Mouse (Mus musculus) cerebellum, postnatal 36 days (tissue): ENCODE measurements around the gene Trio.
A peak's percentile ranks its signal among the peaks of the same experiment; 100 is the strongest.

Experiments used
- DNase-seq, 2 experiments: peaks; one replicate each; pipeline ENCODE4 v3.0.0; 2021 to 2022; ENCODE audit warnings: mixed read lengths in 2 of 2

Gene Trio

DNA sequence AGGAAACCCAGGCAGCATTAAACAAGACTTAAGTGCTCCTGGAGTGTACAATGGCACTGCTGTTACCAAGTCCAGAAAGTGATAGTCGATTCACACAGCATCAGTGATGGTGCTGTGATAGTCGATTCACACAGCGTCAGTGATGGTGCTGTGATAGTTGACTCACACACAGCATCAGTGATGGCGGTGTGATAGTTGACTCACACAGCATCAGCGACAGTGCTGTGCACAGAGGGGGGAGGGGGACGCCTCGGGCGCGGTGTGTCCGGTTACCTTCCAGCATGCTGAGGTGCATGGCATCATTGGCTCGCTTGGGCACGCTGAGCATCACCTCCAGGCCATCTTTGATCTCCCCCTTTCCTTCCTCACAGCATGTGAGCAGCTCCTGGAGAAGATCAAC lies 200.3 kb downstream of the Trio start:
- no peak for DNase-seq

DNA sequence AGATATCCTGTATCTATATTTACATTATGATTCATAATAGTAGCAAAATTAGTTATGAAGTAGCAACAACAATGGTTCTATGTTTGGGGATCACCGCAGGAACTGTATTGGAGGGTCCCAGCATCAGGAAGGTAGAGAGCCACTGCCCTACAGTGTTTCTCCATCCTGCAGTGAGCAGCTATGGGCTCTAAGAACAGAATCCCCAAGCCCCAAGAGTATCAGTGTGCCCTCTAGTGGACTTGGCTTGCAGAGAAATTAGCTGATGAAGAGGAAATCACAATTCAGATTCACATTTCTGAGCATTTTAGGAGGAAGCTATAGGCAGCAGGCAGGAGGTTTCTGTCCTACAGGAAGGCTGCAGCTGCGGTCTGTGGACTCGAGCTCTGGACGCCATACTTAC lies 202.1 kb downstream of the Trio start:
- no peak for DNase-seq

DNA sequence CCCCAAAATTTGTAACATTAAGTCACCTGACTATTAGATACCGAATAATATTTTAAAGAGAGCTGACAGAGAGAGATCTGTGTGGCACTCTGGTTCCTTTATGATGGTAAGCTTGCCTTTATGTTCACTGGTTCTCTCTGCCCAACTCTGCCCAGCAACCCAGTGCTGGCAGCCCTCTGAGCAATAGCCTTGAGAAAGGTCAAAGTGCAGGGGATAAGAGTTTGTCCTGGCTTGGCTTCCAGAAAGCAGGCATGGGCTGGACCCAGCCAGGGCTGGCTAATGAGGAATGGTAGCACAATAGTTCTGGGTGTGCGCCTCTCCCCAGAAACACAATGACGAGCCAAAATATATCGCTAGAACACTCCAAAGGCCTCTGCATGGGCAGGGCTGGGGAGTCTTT lies 203.2 kb downstream of the Trio start:
- no peak for DNase-seq

DNA sequence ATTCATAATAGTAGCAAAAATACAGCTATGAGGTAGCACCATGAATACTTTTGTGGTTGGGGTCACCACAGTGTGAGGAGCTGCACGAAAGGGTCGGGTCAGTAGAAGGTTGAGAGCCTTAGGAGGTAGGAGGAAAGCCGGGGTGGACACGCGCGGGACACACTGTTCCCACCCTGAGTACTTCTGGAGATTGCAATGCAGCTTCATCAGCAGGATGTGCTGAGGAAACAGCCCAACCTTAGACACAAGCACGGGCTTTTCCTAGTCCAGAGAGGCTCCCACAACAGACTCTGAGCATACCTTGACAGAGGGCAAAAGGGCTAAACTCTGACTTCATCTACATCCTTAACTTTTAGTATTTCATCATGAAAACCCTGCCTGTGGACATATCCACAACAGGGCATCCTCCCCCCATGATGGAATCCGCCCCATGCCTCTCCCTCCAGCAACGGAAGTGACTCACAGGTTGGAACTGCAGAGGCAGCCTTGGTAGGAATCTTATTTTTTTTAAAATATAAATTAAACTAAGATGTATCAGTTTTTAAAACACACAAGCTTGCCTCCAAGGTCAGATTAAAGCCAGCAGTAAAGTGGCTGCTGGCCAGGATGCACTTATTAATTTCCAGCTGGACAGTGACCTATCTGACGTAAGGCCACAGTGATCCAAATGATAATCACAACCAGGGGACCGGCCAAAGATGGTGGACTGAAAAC lies 203.8 kb downstream of the Trio start:
- DNase-seq, result no peak

DNA sequence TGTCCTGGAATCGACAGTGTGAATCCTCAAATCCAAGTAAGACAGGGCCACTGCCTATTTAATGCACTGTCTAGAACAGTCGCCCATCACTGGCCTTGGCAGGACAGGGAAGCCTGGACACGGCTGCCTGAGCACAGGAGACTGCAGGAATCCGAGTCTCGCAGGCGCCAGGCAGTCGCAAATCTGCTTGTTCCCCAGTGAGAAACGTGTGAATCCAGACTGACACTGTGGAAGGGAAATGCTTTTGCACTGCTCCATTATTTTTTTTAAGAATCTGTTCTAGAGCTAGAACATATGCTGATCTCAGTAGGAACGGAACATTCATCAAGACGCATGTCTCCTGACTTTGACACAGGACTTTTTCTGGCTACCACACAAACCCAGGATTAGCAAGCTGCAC lies 208.6 kb downstream of the Trio start:
- peak; percentile 66 to 71 for DNase-seq

DNA sequence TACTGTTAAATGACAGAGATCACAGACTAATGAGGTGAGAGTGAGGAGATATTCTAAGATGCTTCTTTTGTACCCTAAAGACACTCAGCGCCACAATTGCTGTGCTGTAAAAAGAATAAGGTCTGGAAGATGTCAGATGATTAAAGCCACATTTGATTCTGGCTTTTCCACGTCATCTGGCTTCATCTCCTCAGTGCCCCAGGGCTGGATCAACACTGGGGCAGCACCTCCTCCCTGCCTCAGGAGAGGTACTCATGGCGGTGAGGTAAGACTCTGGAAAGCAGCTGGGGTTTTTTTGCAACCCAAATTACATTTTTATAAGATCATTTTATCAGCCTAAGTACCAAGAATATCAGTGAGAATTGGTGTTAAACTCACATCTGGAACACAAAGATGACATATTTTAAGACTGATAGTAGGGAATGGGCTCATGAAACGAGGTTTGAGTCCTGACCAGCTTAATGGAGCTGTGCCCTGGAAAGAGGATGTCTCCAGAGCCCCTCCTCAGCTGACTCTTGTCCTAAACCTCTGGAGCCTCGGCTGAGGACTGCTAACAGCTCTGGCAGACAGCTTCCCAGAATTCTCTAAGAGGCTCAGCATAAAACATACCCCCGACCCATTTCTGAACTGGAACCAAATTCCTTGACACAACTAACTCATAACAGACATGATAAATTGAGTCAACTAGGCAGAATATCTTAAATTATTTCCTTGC lies 210.8 kb downstream of the Trio start:
- no peak for DNase-seq

DNA sequence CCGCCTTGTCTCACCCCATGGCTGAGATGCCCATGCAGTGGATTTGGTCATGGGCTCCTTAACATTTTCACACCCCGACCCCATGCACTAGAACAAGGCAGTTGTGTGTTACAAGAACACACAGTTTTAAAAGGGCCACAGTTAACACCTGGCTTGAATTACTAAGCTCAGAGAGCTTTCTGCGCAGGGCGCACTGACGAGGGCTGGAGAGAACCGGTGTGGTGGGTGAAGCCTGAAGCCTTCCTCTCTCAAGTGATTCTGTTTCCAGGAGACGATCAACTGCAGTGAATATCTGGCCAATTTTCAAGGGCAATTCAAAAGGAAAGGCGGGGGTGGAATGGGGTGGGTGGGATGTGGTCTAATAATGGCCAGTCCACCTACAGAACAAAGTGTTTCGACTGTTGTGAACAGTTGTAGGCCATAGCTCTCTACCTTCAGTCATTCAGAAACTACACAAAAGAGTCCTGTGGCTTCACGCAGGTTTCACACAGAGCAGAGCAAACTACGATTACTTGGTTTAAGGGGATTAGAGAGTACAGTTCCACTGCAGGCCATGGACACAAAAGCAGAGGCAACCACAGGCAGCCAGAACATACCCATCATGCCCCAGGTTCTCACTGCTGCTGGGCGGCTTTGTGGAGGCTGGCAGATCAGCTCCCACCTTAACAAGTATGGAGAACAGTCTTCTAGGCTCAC lies 214.7 kb downstream of the Trio start:
- DNase-seq, result no peak

DNA sequence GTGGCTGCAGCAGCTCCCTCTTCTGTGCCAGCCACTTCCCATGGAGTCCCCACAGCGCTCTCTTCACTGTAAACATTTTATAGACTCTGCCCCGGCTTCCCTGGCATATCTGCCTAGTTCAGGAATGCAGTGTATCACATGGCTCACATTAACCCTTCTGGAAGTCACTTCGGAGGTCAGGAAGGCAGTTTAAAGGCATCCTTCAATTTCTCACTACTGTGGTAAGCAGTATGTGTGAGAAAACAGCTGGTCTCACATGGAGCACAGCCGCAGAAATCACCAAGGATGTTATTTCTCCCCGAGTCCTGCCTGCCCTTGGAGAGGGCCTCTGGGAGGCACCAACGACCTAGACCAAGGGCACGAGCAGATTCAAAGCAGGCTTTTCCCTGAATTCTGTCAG lies 215.4 kb downstream of the Trio start:
- DNase-seq, result no peak

DNA sequence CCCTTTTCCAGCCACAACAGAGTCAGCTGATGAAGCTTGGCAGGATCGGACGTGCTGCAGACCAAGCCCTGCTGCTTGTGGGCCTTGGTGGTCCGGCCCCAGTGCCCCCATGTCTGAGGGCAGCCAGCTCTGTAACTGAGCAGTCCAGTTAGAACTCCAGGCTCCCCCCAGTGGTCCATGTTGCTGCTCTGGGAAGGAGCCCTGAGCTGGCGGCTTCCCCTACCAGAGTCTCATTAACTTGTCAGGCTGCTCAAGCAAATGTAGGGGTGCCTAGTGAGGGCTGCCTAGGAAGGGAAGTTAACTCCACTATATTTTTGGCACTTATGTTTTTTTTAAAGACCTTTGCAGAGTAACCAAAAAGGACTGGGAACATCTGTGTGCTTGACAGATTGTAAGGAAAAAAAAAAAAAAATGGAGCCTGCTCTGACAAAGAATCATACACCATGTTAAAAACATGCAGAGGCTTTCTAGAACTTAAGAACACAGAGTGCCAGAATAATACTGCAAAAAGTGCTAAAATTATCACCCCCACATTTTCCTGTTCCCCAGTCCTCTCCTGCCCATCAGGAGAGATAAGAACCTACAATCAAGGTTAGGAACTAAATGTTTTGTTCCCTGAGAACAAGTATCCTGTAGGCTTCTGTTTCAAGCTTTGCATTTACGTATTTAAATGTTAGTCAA lies 216.9 kb downstream of the Trio start:
- DNase-seq, result no peak

DNA sequence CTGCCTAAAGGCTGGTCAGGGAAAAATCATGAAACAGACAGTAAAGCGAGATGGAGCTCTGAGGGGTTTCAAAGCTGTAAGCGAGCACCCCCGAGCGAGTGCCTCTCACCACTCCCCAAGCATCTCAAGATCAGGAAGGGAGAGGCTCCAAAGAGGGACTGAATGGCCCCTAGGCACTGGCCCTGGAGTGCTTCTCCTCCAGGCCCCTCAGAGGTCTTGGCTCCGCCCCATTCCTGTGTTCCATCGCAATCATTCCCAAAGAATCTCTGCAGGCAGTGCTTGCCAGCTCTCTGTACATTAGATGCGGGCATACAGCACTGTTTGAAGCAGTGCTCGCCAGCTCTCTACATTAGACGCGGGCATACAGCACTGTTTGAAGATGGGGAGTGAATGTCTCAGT lies 219.4 kb downstream of the Trio start:
- DNase-seq, result no peak

DNA sequence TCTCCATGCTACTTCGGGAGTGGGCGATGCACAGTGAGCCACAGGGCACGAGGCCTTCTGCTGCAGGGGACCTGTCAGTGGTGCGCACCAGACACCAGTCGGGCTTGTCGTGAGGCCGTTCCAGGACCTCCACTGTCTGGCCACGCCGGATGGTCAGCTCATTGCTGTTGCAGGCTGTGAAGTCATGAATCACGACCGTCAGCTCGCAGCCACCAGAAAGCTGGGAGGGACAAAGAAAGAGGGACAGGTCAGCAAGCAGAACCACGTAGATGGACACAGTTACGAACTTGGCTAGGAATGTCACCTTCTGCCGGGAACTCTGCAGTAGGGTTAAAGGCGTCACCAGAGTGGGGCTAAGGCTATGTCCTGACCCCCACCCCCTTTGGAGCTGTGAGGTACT lies 220.0 kb downstream of the Trio start:
- no peak for DNase-seq

DNA sequence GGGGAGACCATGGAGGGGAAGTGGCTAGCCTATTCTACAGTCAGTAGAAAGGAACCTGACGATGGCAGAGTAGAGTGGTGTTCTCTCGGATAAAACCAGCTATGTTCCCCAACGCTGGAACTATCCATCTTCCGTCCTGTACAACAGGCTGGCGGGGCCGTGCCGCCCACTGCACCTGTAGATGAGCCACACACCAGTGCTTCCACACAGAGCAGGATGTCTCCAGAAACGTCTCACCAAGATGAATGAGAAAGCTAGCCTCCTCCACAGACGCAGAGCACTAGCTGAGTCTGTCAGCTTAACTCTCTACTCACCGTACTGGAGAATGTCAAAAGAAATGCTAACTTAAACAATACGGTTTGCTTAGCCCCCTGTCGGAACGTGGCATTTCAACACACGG lies 221.2 kb downstream of the Trio start:
- no peak for DNase-seq

DNA sequence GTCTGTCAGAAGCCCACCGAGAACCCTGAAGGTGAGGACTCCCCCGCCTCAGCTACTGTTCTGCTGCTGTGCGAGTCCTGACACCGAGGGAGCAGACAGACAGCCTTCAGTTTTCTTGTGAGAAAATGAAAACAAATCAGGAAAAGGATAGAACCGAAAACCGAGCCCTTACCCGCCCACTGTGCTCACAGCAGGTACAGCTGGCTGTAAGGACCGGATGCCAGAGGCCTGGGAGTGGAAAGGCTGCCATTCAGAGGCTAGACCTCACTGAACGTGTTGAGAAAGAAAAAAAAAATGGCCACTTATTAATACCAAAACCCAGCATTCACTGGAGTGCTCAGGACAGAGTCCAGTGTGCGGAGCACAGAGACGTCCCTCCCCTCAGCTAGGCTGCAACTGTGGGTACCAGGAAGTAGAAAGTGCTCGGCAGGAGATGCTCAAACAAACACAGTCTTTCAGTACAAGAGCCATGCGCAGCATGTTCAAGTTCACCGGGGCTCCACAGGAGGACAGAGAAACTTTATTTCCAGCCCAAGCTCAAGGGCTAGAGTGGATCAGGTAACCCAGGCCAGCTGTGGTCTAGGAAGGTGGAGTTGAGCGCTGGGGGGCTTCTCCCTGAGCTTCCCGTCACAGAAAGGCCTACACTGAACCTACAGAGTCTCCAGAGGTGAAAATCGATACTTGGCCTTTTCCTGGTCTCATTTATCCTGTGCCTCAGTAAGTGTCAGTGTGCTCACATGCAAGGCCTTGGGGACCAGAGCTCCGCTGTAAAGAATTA lies 221.9 kb downstream of the Trio start:
- peak; percentile 47 to 51 for DNase-seq

DNA sequence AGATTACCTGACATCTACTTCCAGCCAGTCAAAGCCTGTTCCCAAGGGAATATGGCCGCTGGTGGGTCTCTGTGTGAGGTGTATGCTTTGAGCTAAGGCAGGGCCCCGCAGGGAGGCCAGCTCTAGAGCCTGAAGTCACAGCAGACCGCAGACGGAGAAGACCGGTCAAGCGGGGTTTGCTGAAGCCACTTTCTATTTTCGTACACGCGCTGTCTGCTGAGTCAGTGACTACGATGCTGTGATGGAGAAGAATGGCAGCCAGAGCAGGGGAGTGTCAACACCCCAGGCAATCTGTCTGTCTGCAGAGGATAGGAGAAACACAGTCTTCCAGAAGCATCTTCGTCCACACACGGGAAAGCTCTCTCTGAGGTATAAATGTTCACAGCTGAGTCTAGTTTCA lies 223.4 kb downstream of the Trio start:
- DNase-seq, result peak; percentile 41 to 55

DNA sequence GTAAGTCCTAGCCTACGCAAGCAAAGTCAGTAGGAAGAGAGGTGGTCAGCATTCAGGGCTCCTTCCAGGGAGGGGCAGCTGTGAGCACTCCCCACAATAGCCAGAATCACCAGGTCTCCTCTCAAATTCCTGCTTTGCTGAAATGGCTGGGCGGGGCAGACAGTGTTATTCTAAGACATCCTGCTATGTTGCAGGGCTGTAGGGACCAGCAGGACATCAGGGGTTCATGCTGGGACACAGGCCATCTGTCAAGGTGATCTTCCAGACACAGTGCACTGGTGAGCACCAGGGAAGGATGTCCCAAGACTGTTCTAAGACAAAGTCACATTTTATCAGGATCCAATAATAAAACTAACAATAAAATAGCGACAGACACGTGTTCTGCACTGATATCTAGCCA lies 224.5 kb downstream of the Trio start:
- peak; percentile 49 to 64 for DNase-seq

DNA sequence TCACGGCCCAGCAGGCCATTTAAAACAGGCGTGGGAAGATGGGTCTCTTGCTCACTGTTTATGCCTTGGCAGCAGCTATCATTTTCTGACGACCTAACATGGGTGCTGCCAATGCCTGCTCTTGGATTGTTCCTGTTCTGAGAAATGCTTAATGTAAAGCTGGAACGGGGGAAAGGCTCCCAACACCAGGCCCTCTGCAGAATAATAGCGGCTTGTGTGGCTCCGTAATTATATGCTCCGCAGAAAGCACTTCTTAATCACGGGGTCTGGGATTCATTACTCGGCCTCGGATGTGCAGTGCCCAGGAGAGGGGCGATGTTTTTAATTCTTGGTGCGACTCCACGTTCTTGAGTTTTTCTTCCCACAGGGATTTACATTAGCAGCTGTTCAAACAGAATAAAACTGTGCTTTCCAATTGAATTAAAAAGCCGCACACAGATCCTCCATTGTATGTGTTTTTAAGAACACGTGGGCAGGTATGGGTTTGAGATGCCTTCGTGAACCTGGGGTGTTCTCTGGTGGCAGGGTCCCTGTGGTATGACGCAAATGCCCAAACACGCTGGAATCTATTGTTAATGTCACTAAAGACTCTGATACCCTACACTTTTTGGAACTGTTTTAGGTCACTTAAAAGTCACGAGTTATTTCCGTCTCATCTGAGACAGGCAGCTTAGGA lies 228.0 kb downstream of the Trio start:
- DNase-seq, result no peak

DNA sequence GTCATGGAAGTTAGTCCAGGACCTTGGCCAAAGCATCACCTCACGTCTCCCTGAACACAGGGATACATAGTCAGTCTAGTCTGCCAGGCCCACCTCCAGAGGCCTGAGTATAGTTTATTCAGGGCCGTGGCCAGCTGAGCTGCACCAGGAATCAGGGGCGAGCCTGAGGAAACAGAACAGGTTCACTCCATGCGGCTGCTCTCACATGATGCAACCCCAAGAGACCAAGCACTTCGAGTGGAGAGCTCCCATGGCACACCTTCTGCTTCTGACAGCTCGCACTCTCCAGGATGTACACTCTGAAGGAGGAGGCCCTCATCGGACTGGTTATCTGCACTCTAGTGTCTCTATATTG lies 228.8 kb downstream of the Trio start:
- DNase-seq, result no peak

DNA sequence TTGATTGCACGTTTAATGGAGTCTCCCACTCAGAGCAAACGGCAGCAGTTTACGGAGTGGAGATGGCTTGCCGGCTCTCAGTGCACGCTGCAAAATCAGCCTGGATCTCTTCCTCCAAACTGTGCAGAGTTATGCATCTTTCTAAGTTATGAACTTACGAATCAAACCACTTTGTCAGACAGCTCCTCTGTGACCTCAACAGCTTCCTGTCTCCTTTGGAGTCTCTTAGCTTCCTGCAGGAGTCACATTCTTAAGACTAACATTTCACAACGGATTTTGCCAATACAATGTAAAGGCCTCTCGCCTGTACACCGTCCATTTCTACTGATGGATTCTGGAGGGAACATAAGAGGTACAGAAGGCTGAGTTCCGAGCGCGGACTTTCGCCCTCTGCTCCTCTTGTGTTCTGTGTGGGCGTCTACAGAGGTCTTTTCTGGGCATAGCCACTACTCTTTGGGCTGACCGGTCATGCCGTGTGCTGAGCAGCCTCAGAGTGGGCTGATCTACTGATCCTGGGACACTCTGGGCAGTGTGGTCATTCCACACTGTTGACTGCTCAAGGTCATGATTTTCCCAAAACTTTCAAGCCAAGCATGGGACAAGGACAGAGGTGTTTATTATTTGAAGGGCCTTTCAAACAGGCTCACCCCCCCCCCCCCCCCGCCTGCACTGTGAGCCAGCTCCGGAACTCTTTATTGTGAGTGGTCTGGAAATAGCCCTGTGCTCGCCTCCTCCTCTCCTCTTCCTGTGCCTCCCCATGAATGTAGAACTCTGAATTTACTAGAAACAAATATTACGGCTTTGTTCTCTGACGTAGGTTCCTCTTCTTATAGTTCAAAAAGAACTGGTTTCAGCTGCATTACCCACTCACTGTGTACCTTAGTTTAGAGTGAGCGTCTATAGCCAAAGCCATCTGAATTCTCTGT lies 229.4 kb downstream of the Trio start:
- no peak for DNase-seq

DNA sequence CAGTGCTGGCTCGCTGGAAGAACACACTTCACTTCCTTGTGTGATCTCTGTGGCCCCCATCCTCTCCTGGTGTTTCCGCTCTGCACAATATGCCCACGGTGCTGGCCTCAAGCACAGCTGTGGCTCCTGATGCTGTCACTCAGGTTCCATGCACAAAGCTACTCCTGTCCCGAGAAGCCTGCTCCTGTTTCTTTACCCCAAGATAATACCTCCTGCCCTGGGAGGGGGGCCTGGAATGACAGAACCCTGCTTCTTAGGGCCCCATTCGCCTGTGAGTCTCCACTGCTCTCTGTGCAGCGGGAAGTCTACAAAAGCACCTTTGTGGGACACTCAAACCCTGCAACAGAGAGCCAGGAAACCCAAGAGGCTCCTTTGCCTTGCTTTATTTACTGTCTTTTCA lies 232.4 kb downstream of the Trio start:
- no peak for DNase-seq

DNA sequence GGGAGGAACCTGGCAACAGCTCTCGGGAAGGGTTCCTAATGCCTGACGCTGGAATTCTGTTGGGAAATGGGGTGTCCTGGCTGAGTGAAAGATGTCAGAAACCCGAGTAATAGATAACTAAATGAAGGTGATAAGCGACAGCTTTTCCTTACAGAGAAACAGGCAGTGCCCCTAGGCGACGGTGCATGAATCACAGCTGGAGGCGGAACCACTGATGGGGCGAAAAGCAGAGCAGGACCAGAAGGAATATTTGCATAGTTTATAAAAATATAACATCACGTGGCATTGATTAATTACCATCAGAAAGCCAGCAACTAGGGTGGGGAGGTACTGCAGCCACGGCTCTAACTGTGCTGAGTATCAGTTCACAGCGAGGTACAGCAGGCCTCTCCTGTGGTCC lies 233.2 kb downstream of the Trio start:
- DNase-seq, result no peak

DNA sequence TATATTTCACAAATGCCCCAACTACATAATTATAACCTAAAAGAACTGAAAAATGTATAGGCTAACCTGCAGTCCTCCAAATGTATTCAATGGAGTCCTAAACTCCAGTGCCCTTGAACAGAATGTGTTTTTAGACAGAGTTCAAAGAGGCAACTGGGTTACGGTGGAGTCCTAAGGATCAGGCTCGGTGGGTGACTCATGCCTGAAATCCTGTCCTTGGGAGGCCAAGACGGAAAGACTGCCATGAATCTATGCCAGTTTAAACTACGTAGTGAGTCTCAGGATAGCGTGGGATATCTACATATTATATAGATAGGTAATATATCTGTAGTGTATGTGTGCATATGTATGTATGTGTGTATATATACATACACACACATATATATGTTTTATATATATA lies 234.5 kb downstream of the Trio start:
- DNase-seq, result no peak
